Mouse (Mus musculus) bone marrow, adult 2 months (tissue): Measurements from ENCODE around the gene Upp2.

ENCODE experiments used
- CTCF ChIP-seq: fragments of 200-500 bp; IDR thresholded peaks from 2 replicates; pipeline ENCODE4 v1.5.1; 2011; ENCODE audit warnings: low read length, control low read depth; ENCODE audit not compliant: control insufficient read depth, insufficient read depth
- POLR2A ChIP-seq: fragments of 200-500 bp; IDR thresholded peaks from 2 replicates; pipeline ENCODE4 v1.6.1; 2011; ENCODE audit warnings: low read depth, mild to moderate bottlenecking, control low read depth, low read length, borderline replicate concordance; ENCODE audit not compliant: control insufficient read depth

GRCm38 (mm10) chr2:58586311-58586710, 19.2 kb downstream of the Upp2 start:
- TF ChIP-seq CTCF (no peak), POLR2A (no peak)
